Mouse (Mus musculus) left cerebral cortex, adult 2 months (tissue): ENCODE results near the gene Ppm1a. TPM values are rescaled to one million over a fixed set of nuclear protein-coding genes. Genes with fewer than 3 reads are reported as not detected.
A peak's percentile ranks its signal among the peaks of the same experiment; 100 is the strongest.
"Not testable (repeated sequence)": the region's sequence is repeated elsewhere in the genome, so short reads cannot be mapped to it uniquely, and the experiment has no call there.

Experiments used
- DNase-seq, 2 experiments: peaks; one replicate each; pipeline ENCODE4 v3.0.0; 2021 to 2022; ENCODE audit warnings: low spot score in 2 of 2, mixed read lengths in 1 of 2; ENCODE audit errors: extremely low spot score in 1 of 2
- H3K27ac ChIP-seq: fragments of 200-600 bp; 2 replicates; pipeline ENCODE4 v1.8.1; 2022
- H3K4me3 ChIP-seq: fragments of 200-600 bp; 2 replicates; pipeline ENCODE4 v1.8.1; 2022
- CTCF ChIP-seq: fragments of 200-600 bp; IDR thresholded peaks from 2 replicates; pipeline ENCODE4 v1.8.1; 2022; ENCODE audit warnings: antibody characterized with exemption, mild to moderate bottlenecking, moderate library complexity
- intact Hi-C: fragments of 180-260 bp; cut with DNase I; formaldehyde crosslinking; loops from one replicate; pipeline ENCODE4 v1.15.1; 2025
- total RNA-seq, 2 experiments: library from RNA; stranded (reverse); gene quantifications; 2 replicates each; pipeline ENCODE4 v1.2.3; 2021

Ppm1a gene
- total RNA-seq, 2 experiments from 2014 or later, result 314 to 334 TPM

DNA sequence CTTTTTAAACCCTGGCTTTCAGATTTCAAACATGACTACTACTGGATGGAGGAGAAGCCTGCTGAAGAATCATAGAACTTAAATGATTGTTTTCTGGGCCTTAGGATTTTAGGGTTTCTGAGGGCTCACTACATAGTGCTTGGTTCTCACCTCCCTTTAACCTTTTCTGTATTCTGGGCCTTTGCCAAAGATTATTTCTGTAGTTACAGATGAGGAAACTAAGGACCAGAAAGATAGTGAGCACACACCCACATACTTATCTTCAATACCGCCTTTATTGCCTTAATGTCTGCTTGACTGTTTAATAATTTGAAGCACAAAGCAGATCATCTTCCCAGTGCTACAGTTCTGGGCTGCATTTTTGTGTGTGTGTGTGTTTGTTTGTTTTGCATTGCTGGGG, 5.2 kb downstream of the Ppm1a start:
- DNase-seq, result no peak
- intact Hi-C loops, result loop anchor here (5.0 to 10.0 kb wide), 4 partner anchors 225 to 1142 kb away; partner anchors contain the start of genes Hif1a, Jkamp, L3hypdh and Pcnx4
- Histone ChIP-seq H3K4me3 (peak overlapping the region; percentile 98), H3K27ac (no peak overlapping the region)
- no peak for TF ChIP-seq CTCF

DNA sequence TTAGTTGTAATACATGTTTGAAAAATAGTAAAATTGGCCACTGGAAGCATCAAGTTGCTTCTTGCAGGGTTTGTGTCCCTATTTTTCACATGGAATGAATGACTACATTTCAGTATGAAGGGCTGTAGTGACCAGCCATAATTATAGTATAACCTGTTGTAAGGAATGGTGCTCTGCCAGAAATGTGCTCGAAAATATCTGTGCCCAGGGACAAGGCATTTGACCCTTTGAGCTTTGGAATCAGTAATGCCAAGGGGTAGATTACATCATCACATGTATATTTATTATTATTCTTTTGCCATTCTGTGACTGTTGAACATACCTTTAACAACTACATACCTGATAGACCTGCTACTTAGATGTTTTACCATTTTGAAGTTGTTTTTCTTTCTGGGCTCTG, 5.9 kb downstream of the Ppm1a start:
- TF ChIP-seq CTCF, result no peak
- no peak overlapping the region for H3K27ac ChIP-seq
- intact Hi-C loops, result loop anchor here (5.0 to 10.0 kb wide), 4 partner anchors 226 to 1142 kb away; partner anchors contain the start of genes Hif1a, Jkamp, L3hypdh and Pcnx4
- H3K4me3 ChIP-seq, result peak overlapping the region; percentile 98
- no peak for DNase-seq

DNA sequence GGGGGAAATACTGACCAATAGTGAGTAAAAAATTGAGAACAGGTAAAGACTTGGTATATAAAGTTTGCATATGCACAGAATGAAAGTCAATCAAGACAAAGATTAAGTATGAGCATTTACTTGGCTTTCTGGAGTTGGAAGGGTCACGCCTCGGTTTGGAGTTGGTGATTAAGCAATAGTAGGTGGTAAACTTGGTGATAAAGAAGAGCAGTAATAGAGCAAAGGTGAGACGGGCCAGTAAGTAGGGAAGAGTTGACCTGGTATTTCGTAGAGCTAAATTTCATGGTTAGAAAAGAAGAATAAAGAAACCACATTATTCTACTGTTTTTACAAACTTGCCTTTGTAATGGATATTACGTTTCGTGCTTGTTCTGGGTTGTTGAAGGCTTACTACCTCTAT, 10.6 kb downstream of the Ppm1a start:
- DNase-seq, result no peak
- Histone ChIP-seq H3K4me3 (no peak overlapping the region), H3K27ac (no peak overlapping the region)
- no peak for TF ChIP-seq CTCF
- intact Hi-C loops, result loop anchor here (10.0 kb wide), 2 partner anchors 683 to 1137 kb away; partner anchors contain the start of genes Hif1a, Jkamp and L3hypdh

DNA sequence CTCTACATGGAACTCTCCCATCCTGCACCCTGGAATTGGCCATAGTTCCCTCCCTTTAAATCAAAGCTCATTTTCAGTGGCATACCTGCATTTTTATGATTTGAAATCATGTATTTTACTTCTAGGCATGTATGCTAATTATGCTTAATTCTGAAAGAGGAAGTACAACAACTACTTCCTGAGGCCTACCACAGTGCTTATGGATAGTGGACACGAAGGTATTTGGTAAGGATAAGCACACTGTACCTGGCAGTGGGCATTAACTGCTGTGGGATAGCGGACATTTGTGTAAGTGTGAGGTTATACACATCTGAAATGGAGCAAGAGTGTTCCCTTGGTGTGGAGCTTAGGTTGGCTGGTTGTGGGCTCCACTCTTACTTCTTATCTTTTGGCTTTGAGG, 11.0 kb downstream of the Ppm1a start:
- Histone ChIP-seq H3K4me3 (no peak overlapping the region), H3K27ac (no peak overlapping the region)
- intact Hi-C loops, result loop anchor here (10.0 kb wide), 2 partner anchors 683 to 1137 kb away; partner anchors contain the start of genes Hif1a, Jkamp and L3hypdh
- TF ChIP-seq CTCF, result no peak
- no peak for DNase-seq

DNA sequence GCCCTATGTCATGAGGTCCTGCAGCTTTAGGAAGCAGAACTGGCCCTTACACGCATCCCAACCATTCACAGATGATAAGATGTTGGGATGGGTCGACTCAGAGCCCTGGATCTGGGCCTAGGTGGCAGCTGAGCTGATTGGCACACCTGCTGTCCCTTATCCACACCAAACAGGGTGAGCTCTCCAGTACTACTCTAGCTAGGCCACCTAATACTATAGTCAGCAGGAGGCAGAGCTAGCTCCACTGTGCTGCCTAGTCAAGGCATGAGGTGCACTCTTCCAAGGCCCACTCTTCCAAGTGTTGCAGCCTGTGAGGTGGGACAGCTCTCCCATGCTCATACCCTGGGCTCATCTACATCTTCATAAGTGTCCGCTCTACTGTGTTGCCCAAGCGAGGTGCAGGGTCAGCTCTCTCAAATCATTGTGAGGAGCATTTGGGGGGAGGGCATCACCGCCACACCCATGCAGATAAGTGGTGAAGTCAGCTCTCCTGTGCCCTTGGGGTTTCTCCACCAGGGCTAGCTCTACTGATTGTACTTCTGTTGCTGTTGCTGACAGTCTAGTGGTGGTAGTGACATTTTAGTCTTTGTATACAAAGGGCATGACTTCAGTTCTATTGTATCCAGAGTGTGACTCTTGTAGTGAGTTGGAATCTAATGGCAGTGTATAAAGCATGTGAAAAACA, 12.4 kb downstream of the Ppm1a start:
- intact Hi-C loops, result loop anchor here (10.0 kb wide), 2 partner anchors 685 to 1135 kb away; partner anchors contain the start of genes Hif1a, Jkamp and L3hypdh
- no peak for TF ChIP-seq CTCF
- no peak overlapping the region for H3K27ac ChIP-seq
- DNase-seq, result no peak
- no peak overlapping the region for H3K4me3 ChIP-seq

DNA sequence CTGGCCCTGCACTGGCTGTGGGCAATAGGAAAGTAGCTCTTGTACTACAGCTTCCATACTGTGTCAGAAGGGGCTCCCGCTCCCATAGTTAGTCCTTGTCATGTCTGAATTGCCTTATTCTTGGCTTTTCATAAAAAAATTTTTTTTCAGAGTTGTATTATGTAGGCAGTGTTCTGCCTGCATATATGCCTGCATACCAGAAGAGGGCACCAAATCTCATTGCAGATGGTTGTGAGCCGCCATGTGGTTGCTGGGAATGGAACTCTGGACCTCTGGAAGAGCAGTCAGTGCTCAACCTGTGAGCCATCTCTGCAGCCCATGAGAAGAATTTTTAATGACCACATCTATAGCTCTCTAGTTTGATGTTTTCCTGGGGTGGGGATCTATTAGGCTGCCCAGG, 13.9 kb downstream of the Ppm1a start:
- Histone ChIP-seq H3K27ac (no peak overlapping the region), H3K4me3 (no peak overlapping the region)
- TF ChIP-seq CTCF, result peak; percentile 30
- no peak for DNase-seq
- intact Hi-C loops, result no loop called here

DNA sequence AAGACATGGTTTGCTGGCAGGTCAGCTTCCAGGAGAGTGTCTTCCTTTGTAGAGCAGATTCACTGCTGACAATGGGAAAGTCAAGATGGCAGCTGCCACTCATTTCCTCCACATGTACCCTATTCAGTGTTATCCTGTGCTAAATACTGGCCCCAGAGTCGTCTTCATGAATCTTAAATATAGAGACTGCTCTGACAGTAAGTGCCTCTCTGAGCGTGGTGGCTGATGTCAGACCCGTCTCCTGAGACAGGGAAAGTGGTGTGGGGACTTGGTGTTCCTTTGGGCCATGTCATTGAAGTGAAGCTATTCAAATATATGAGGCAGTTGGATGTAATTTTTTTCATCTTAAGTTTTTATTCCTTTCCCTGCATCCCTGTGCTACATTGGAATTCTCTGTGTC, 14.5 kb downstream of the Ppm1a start:
- Histone ChIP-seq H3K4me3 (no peak overlapping the region), H3K27ac (no peak overlapping the region)
- intact Hi-C loops, result no loop called here
- no peak for DNase-seq
- TF ChIP-seq CTCF, result no peak

DNA sequence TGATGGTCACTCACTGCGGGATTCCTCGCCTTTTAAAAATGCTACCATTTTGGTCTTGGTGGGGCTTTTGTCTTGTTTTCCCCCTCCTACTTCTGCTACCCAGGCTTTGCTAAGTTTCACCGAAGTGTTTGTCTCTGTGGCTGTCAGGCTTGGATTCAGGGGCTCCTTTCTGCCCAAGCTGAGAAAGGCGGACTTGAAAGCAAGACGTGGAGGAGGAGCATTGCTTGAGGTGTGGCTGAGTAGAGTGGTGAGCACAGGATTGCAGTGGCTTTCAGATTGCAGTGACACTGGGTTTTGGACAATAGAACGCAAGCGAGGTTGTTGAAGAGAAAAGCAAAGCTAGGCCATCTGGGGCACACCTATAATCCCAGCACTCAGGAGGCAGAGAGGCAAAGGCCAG, 16.7 kb downstream of the Ppm1a start:
- intact Hi-C loops, result no loop called here
- no peak for DNase-seq
- Histone ChIP-seq H3K27ac (no peak overlapping the region), H3K4me3 (no peak overlapping the region)
- no peak for TF ChIP-seq CTCF

DNA sequence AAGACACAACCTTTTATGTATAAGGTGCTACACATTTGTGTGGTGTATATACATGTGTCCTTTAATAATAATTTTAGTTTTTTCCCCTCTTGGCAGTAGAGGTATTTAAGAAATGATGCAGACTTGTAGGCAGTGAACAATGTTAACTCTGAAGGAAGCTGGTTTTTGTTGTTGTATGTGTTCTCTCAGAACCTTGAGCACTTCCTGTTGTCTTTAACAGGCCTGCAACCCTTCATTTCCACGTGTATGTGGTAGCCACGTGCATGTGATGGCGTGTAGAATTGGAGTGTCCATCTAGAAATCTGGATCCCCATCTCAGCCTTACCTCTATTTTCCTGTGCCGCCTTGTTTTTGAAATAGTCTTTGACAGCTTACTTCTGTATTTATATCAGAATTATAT, 20.0 kb downstream of the Ppm1a start:
- Histone ChIP-seq H3K4me3 (no peak overlapping the region), H3K27ac (no peak overlapping the region)
- TF ChIP-seq CTCF, result no peak
- no peak for DNase-seq
- intact Hi-C loops, result no loop called here

DNA sequence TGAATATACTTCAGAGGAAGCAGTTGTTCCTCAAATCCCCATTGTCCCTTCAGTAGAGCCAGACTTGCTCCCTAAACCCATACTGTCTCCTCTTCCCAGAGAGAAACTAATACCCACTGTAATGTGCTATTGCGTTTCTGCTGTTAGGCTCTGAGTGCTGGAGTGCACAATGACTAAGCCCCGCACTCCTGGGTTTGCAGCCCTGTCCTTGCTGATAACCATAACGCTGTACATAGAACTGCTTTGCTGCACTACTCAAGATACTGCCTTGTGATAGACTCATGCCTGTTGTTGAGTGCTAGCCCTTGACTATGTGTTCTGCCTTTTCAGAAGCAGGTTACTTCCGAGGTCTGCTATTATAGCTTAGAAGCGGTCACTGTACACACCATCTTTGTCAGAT, 22.9 kb downstream of the Ppm1a start:
- Histone ChIP-seq H3K4me3 (no peak overlapping the region), H3K27ac (no peak overlapping the region)
- no peak for TF ChIP-seq CTCF
- intact Hi-C loops, result no loop called here
- DNase-seq, result no peak

DNA sequence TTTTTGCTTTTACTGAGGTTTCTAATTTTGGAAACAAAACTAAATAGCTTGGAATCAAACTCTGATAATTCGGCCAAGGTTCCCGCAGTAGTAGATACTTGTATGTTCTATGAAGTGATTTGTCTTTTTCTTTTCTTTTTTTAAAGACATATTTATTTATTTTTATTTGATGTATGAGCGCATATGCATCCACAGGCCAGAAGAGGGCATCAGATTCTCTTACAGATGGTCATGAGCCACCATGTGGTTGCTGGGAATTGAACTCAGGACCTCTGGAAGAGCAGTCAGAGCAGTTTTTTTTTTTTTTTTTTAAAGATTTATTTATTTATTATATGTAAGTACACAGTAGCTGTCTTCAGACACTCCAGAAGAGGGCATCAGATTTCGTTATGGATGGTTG, 25.5 kb downstream of the Ppm1a start:
- DNase-seq, intact Hi-C loops, H3K27ac ChIP-seq, H3K4me3 ChIP-seq: not testable (repeated sequence)
- TF ChIP-seq CTCF, result peak; percentile 29

DNA sequence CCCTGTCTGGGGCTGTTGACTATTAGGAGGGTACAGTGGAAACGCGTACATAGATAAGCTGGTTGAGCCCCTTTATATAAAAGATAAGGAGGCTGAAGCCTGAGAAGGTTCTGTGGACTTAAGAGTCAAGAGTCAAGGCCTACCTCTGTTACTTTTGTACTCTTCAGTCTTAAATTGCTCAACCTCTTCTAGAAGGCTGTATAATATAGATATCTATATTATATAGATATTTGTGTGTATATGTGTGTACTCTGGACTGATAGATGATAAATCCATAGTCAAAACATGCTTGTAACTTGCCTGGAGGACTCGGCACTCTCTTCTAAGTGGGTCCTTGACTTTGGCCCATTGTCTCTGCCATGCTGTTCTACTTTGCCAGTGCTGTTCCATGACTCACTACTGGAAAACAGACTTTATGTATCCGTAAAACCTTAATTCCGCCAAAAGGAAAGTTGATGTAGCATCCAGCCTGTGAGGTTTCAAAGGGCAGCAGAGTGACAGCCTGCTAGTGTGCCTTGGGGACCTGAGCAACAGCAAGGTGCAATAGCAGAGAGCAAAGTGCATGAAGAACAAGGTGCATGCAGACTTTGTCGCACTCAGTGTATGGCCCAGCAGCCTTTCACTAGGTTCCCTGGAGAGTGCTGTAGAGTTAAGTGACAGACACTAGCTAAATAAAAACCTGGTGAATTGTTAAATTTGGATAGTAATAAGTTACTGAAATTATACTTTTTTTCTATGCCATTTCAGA, 28.1 kb downstream of the Ppm1a start:
- no peak overlapping the region for H3K27ac ChIP-seq
- TF ChIP-seq CTCF, result no peak
- no peak overlapping the region for H3K4me3 ChIP-seq
- intact Hi-C loops, result no loop called here
- no peak for DNase-seq
